Mouse (Mus musculus) neural tube, embryonic 10.5 days (tissue): ENCODE results near the gene Capn2.

Source experiments
- DNase-seq: peaks from one replicate; pipeline ENCODE4 v3.0.0-alpha.2; 2017; ENCODE audit warnings: low spot score; ENCODE audit errors: extremely low spot score

Gene Capn2

GRCm38 (mm10) chr1:182502491-182503050 lies 14.8 kb downstream of the Capn2 start:
- no peak for DNase-seq

- DNase-seq = no peak
These were observed 15.5 kb downstream of the Capn2 start for GRCm38 (mm10) chr1:182501815-182502405.

- DNase-seq = no peak
These were observed 16.6 kb downstream of the Capn2 start for GRCm38 (mm10) chr1:182500843-182501242.

GRCm38 (mm10) chr1:182500224-182500623 lies 17.2 kb downstream of the Capn2 start:
- no peak for DNase-seq

- no peak for DNase-seq
These were observed 17.8 kb downstream of the Capn2 start for GRCm38 (mm10) chr1:182499443-182500089.

GRCm38 (mm10) chr1:182497736-182498135 lies 19.7 kb downstream of the Capn2 start:
- no peak for DNase-seq

GRCm38 (mm10) chr1:182496685-182497084 lies 20.7 kb downstream of the Capn2 start:
- no peak for DNase-seq

- no peak for DNase-seq
These were observed 22.9 kb downstream of the Capn2 start for GRCm38 (mm10) chr1:182494285-182495145.

- DNase-seq = no peak
These were observed 25.6 kb downstream of the Capn2 start for GRCm38 (mm10) chr1:182491839-182492238.

- DNase-seq = no peak
These were observed 26.8 kb downstream of the Capn2 start for GRCm38 (mm10) chr1:182490568-182490967.

- DNase-seq = peak; percentile 88
These were observed 27.5 kb downstream of the Capn2 start for GRCm38 (mm10) chr1:182489803-182490452.

GRCm38 (mm10) chr1:182488503-182488902 lies 28.9 kb downstream of the Capn2 start:
- DNase-seq = no peak

- DNase-seq = no peak
These were observed 33.5 kb downstream of the Capn2 start for GRCm38 (mm10) chr1:182483910-182484274.

GRCm38 (mm10) chr1:182482991-182483909 lies 34.2 kb downstream of the Capn2 start:
- DNase-seq = no peak

- no peak for DNase-seq
These were observed 35.6 kb downstream of the Capn2 start for GRCm38 (mm10) chr1:182481646-182482295.

- DNase-seq = no peak
These were observed 36.3 kb downstream of the Capn2 start for GRCm38 (mm10) chr1:182481138-182481537.

- no peak for DNase-seq
These were observed 38.5 kb downstream of the Capn2 start for GRCm38 (mm10) chr1:182478935-182479334.

GRCm38 (mm10) chr1:182475005-182475796 lies 42.2 kb downstream of the Capn2 start:
- DNase-seq = no peak

- DNase-seq = no peak
These were observed 51.4 kb downstream of the Capn2 start for GRCm38 (mm10) chr1:182465978-182466377.
